In genomic region chr1:66457747-66458146, GRCm38 (mm10) we compare ENCODE assay signal across 18 mouse cellular contexts.
DNase-seq lines count a peak whose midpoint lies in the region; ATAC-seq lines count a peak whose summit lies in the region.
"Had no signal": no experiment of that assay in that cellular context is flagged by ENCODE, and none has a peak within 500 bp of the region (broad histone marks: within the 10 kb centered on the region; RNA-seq: fewer than 3 reads in every experiment).

No protein-coding gene starts in this region.

- ATAC-seq in frontal cortex, adult (ENCODE audit: low TSS enrichment) = peak; percentile 87
- ATAC-seq: activated CD4-positive, CD25-positive, alpha-beta regulatory T cell, adult 4 months; forebrain, embryonic 13.5 days; forebrain, embryonic 15.5 days; forebrain, postnatal 0 days; Patski had no signal

- no peak for DNase-seq in frontal cortex, postnatal 10 days (ENCODE audit: low spot score in 2 of 2)
- peak; percentile 14 for DNase-seq in 3T3-L1 (ENCODE audit: low read depth, low spot score)
- DNase-seq in brain, adult 2 months (ENCODE audit: low read depth, low spot score) = peak; percentile 70
- no peak for DNase-seq in kidney, adult 18-20 months
- DNase-seq: adrenal gland, adult 8-10 months; adrenal gland, postnatal 14 days; adrenal gland, postnatal 36 days; cerebellum, adult 11 months; cerebellum, adult 18-20 months; cerebellum, adult 8-10 months; cerebellum, adult 9-11 months; cerebellum, postnatal 14 days; forebrain, postnatal 0 days had no signal

Comparison
In these comparisons a context has a peak if more than half of its experiments do, and no peak if none do; other contexts are left out.
1. DNase-seq: peak in 3T3-L1 (single experiment) and brain, adult 2 months (single experiment); none in frontal cortex, postnatal 10 days (0 of 2) and kidney, adult 18-20 months (single experiment).